Mouse (Mus musculus): Measurements from ENCODE around the gene Gm9611. TPM values are rescaled to one million over a fixed set of nuclear protein-coding genes. Genes with fewer than 3 reads are reported as not detected.
"Not testable (repeated sequence)": the region's sequence is repeated elsewhere in the genome, so short reads cannot be mapped to it uniquely, and the experiment has no call there.

Gene Gm9611
- total RNA-seq (2021): not detected
- long read RNA-seq, experiment 1: 0 reads
- long read RNA-seq, experiment 2: 0 reads

- not testable (repeated sequence) for DNase-seq (ENCODE audit: low spot score in 2 of 2)
Observed at GRCm38 (mm10) chr14:42297258-42297657, at the start of gene Gm9611. Gm9611 (minus strand) TSS chr14:42297358.

- DNase-seq (ENCODE audit: low spot score in 2 of 2): not testable (repeated sequence)
Observed at GRCm38 (mm10) chr14:42309910-42310309, 12.8 kb upstream of the Gm9611 start, which contains the start of gene Gm7995. Gm7995 (plus strand) TSS chr14:42310210.

DNA sequence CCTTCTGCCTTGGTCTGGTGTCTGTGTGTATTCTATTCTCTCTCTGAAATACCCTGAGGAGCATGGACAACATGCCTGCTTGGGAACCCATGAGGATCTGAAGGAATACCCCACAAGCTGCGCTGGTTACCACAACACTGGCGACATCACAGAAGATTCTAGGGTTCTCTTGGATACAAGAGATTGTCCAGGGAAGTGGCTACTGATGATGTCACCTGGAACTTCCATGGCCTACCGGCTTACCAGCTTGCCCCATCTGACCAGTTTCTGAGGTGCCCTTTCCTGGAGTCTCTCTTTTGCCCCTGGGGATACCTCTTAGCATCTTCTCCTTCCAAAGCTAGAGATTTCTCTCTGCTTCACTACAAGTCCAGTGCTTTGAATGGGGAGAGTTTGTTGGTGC lies 37.2 kb downstream of the Gm9611 start, which contains the start of gene Gm17026:
TSS of gene Gm17026 (minus strand) at position 101 of the 400 bp plus-strand sequence.
- DNase-seq (ENCODE audit: low spot score in 2 of 2): not testable (repeated sequence)

Small RNAs within 50 kb of the gene (microRNA-seq; reads per million reads assigned to microRNA genes)
- 0 reads per million in 2 experiments for gene Gm25208
- 0 reads per million in 2 experiments for gene Gm25892

Other genes starting within 250 kb of the Gm9611 start
- gene Gm7951, start 180.0 kb downstream of the Gm9611 start, total RNA-seq (2021): not detected
- gene Gm17027, start 134.7 kb downstream of the Gm9611 start, total RNA-seq (2021): not detected
- gene Gm3573, start 106.6 kb downstream of the Gm9611 start, total RNA-seq (2021): 1 to 10 TPM in 1 of 2 experiments, under 1 TPM in 1; 0.67 to 1.5 TPM
- gene Gm17026, start 37.3 kb downstream of the Gm9611 start, total RNA-seq (2021): not detected
- gene Gm7995, start 12.9 kb upstream of the Gm9611 start, total RNA-seq (2021): not detected
- not detected for gene Gm8005, start 142.3 kb upstream of the Gm9611 start, total RNA-seq (2021)
- gene Gm8011, start 166.5 kb upstream of the Gm9611 start, total RNA-seq (2021): not detected
- not detected for gene Gm8020, start 205.0 kb upstream of the Gm9611 start, total RNA-seq (2021)
- not detected for gene Gm8024, start 226.9 kb upstream of the Gm9611 start, total RNA-seq (2021)

All from layer of hippocampus, postnatal 14 days (tissue).